Mouse (Mus musculus): ENCODE results near the gene Unc5b.

The Unc5b gene

DNA sequence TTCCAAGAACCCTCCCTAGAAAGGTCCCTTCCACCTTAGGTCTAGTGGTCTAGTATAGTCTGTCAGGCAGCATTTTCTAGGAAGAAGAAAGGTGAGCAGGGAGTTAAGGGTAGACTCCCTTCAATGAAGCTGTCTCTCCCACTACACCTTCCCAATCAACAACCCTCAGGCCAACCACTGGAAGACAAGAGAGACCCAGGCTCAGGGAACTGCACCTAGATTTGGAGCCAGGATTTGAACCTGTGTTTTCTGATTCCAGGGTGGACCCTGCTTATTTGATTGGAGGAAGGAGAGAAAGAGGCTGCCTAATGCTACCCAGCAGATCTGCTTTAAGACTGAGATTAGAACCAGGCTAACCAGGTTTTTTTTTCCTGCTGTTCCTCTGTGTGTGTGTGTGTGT is 10.1 kb downstream of the Unc5b start:
- DNase-seq (ENCODE audit: low spot score in 2 of 2), result no peak

- DNase-seq (ENCODE audit: low spot score in 2 of 2), result peak in 1 of 2 experiments; percentile 12
Measured at GRCm38 (mm10) chr10:60820552-60820951, 10.8 kb downstream of the Unc5b start.

GRCm38 (mm10) chr10:60819654-60820192 is 11.7 kb downstream of the Unc5b start:
- no peak for DNase-seq (ENCODE audit: low spot score in 2 of 2)

- no peak for DNase-seq (ENCODE audit: low spot score in 2 of 2)
Measured at GRCm38 (mm10) chr10:60819179-60819578, 12.2 kb downstream of the Unc5b start.

DNA sequence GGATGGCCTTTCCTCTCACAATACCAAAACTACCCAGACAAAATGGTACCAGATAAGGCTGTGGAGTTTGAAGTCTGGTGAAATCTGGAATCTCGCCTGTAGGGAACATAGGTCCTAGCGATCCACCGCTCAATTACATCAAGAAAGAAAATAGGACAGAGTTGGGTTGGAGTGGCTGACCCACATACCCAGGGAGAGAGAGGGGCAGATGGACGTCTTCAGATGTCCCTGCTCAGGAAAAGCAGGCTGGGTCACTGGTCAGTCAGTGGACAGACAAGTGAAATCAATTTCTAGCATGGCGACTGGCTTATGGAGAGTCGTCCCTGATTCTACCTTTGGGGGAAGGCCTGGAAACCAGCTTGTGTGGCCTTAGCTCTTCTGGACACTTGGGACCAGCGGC is 12.7 kb downstream of the Unc5b start:
- DNase-seq (ENCODE audit: low spot score in 2 of 2), result no peak

DNA sequence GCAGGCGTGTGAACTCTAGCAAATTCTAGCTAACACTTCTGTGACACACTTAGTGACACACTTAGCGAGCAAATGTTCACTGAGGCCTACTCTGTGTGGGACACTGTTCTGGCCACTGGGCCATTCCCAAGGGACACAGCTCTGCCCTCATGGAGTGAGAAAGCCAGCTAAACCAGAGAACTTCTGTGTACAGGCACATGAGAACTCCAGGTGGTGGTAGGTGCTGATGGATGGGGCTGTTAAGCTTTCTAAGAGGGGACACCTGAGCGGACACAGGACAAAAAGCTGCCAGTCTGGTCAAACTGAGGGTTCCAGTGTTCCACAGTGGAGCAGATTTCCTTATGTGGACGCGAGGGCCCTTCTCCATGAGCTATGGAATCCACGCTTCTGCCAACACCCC is 13.5 kb downstream of the Unc5b start:
- DNase-seq (ENCODE audit: low spot score in 2 of 2), result no peak

GRCm38 (mm10) chr10:60816872-60817648 is 14.3 kb downstream of the Unc5b start:
- peak in 1 of 2 experiments; percentile 25 for DNase-seq (ENCODE audit: low spot score in 2 of 2)

- DNase-seq (ENCODE audit: low spot score in 2 of 2), result no peak
Measured at GRCm38 (mm10) chr10:60815855-60816254, 15.5 kb downstream of the Unc5b start.

- no peak for DNase-seq (ENCODE audit: low spot score in 2 of 2)
Measured at GRCm38 (mm10) chr10:60815059-60815458, 16.3 kb downstream of the Unc5b start.

DNA sequence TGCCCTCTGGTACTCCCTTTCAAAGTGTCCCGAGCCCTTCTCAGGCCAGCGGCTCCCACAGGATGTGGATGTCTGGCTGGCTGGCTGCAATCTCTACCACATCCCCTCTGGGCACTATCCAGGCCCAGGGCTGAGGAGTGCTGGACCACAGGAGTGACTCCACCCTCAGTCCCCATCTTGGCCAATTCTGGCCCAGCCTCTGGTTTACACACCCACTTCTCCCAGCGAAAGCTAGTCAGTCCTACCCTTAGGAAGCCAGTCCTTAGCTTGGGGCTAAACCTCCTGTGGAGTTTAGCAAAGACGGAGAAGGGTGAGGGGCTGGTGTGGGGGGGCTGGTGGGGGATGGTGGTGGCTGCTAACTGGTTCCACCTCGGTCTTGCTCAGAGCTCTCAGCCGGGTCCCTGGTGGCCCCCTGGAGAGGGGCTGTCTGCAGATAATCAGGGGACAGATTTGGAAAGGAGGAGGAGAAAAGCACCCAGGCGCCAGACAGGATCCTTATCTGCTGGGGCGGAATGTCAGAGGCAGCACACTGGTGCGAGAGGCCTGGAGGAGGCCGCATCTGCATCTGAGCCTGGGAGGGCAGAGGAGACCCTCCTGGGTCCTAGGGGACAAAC is 16.8 kb downstream of the Unc5b start:
- DNase-seq (ENCODE audit: low spot score in 2 of 2), result no peak

DNA sequence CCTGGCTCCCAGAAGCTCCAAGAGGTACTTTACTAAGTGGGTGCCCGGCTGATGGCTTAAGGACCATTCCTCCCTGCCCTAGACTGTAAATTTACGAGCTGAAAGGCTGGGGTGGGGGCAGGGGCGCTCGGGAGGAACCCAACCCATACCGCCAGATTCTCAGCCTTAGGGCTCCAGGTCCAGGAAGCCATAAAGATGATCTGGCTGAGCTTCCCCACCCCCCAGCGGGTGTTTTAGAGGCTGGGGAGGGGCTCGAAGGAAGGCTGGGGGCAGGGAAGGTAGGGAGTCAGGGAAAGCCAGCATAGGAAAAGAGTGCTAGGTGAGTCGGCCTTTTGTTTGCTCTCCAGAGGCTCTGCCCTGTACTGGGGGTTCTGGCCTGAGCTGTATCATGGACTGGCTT is 17.8 kb downstream of the Unc5b start:
- no peak for DNase-seq (ENCODE audit: low spot score in 2 of 2)

DNA sequence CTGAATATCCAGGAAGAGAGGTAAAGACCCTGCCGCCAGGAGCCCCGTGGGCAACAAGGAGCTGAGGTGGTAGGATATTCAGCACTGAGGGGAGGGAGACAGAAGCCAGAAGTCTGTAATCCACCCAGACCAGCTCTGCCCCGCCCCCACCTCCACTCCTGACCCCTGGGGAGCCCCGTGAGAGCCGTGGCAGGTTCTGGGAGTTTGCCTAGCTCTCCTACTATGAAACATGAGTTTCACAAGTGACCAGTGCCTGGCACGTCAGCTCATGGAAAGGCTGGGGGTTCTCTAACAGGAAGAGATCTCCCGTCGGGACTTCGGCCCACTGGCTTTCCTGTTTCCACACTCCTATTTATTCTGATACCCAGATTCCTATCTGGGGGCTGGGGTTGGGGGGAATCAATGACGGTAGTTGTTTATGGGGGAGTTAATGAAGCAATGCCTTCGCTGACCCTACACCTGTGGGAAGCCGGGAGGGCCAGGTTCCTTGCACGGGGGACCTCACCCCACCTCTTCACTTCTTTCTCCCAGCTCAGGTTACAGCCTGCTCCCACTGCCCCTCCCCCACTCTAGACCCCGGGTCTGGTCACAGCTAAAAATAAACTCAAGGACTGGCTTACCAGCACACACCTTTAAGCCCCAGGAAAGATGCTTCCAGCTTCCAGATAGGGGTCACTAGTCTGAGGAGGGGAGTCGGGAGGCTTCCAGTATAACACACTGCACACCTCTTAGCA is 19.4 kb downstream of the Unc5b start:
- no peak for DNase-seq (ENCODE audit: low spot score in 2 of 2)

GRCm38 (mm10) chr10:60808447-60808846 is 22.9 kb downstream of the Unc5b start:
- DNase-seq (ENCODE audit: low spot score in 2 of 2), result no peak

- DNase-seq (ENCODE audit: low spot score in 2 of 2), result no peak
Measured at GRCm38 (mm10) chr10:60807531-60808185, 23.7 kb downstream of the Unc5b start.

- no peak for DNase-seq (ENCODE audit: low spot score in 2 of 2)
Measured at GRCm38 (mm10) chr10:60806207-60806538, 25.2 kb downstream of the Unc5b start.

DNA sequence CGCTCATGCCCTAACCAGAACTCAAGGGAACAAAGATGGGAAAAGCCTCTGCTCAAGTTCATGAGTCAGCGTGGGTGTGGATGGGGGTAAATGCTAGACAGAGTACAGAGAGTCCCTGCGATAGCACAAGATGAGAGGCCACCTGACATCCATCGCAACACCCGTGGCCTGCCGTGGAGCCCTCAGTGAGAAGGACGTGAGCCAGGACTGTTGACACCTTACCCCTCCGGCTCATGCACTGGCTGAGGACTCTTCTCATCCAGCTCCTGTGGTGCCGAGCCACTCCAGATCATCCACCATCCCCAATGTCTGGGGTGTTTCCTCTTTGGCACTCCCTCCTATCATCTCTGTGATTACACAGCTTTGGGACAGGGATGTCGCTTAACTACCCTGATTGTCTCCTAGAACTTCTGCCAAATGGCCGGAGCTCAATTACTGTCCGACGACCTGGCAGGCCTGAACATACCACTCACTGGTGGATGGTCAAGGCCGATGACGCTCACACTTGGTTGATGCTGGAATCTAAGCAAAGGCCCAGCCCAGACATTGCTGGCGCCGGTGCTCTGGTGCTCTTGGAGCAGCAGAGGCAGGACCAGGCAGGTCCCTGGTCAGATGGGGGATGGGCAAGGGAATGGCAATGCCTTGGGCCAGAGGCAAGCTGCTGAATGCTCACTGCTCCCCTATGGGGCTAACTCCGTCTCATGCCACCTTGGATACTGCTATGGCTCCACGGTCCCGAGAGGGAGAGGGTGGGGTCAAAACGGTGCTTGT is 25.8 kb downstream of the Unc5b start:
- DNase-seq (ENCODE audit: low spot score in 2 of 2), result no peak

DNA sequence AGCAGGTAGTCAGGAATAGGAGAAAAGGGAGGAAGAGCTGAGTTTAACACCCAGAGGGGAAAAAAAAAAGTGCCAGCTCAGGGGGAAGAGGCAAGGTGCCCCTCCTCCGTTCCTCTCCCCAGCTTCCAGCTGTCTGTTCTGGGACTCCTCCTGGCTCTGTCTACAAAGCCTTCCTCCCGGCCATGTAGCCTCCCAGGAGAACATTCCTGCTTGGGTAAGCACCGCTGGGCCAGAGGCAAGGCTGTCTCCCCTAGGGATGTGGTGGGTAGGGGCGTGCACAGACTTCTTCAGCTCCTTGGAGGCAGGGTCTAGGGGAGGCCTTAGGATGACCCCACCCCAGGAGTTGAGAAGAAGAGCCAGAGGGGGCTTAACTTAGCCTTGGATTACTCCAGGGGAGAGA is 26.5 kb downstream of the Unc5b start:
- no peak for DNase-seq (ENCODE audit: low spot score in 2 of 2)

- no peak for DNase-seq (ENCODE audit: low spot score in 2 of 2)
Measured at GRCm38 (mm10) chr10:60803971-60804370, 27.4 kb downstream of the Unc5b start.

GRCm38 (mm10) chr10:60801898-60802412 is 29.4 kb downstream of the Unc5b start:
- DNase-seq (ENCODE audit: low spot score in 2 of 2), result no peak

- DNase-seq (ENCODE audit: low spot score in 2 of 2), result no peak
Measured at GRCm38 (mm10) chr10:60801168-60801897, 30.0 kb downstream of the Unc5b start.
